Mouse (Mus musculus): Measurements from ENCODE around the gene Mrpl23. TPM values are rescaled to one million over a fixed set of nuclear protein-coding genes. Genes with fewer than 3 reads are reported as not detected.

Mrpl23 gene
- polyA plus RNA-seq, 1 experiment from 2014 or later = 23.5 TPM

DNA sequence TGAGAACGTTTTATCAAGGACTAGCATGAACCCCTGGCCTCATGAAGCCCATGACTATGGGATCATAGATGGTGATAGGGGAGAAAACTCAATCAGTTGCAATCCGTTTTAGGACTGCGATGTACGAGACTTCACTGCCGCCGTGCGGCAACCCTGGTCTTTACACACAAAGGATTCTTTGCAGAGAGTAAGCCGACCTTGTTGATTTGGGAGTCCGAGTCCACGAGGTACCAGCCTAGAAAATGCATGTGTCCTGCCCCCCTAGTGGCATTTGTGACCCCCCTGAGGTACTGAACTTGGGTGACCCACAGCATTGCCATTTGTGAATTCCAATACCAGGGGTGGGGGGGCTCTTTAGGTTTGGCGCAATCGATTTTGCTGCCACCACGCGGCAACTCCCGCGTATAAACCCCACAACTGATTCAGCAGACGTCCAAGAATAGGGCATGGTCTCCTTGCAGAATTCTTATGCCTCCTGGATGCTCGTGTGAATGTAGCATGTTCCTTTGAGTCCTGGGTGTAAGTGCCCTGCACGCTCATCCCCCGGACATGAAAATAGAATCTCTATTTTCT lies 49.3 kb downstream of the Mrpl23 start:
- Histone ChIP-seq H3K27ac (replicated peaks in 1 of 2; ENCODE audit: control insufficient read depth in 1 of 2, insufficient read depth in 1 of 2, low read depth in 2 of 2, low read length in 2 of 2) (no peak overlapping the region), H3K4me1 (ENCODE audit: control insufficient read depth in 2 of 2, insufficient read depth in 2 of 2, low read length in 2 of 2) (peaks cover 10 to 15% of the 10 kb centered on the region in 2 experiments), H3K36me3 (ENCODE audit: control insufficient read depth, insufficient read depth, low read length) (0 out of 2 replicates have a peak, but pooled peaks cover under 1% of the 10 kb centered on the region), H3K9me3 (ENCODE audit: control insufficient read depth, low read length) (peaks cover 16% of the 10 kb centered on the region; the same call in 1 of the 2 replicates), H3K4me2 (ENCODE audit: low read length) (peak overlapping the region; percentile 56), H3K9ac (ENCODE audit: low read length) (no peak overlapping the region), H3K27me3 (ENCODE audit: control insufficient read depth, insufficient read depth, low read length) (no peaks in the 10 kb centered on the region), H3K4me3 (ENCODE audit: control insufficient read depth in 1 of 2, insufficient read depth in 1 of 2, low read depth in 1 of 2, low read length in 2 of 2) (peak overlapping the region; percentile 20 to 34; a peak in 3 of 4 replicates)
- no peak for ATAC-seq (ENCODE audit: insufficient number of reproducible peaks, insufficient read depth, low FRiP score, low read depth)
- WGBS = 52% methylated on average over 20 of the region's 20 CpGs

DNA sequence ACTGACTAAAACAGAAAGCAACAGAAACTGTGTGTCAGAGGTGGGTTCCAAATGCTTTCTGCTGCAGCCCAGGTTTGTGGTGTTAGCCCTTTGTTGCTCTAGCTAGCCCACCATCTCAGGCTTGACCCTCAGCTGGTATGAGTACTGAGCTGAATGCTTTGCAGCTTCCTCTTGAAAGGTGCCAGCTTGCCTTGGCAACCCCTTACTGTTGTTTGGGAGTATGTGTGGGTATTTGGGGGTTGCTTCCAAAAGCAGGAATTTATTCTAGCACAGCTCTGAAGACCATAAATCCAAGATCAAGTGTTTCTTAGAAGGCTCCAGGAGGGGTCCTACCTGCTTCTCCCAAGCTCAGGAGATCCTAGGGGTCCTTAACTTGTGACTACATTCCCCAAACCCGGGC lies 52.4 kb downstream of the Mrpl23 start:
- WGBS = 80% methylated on average over 1 of the region's 1 CpGs
- H3K27ac ChIP-seq (replicated peaks in 1 of 2; ENCODE audit: control insufficient read depth in 1 of 2, insufficient read depth in 1 of 2, low read depth in 2 of 2, low read length in 2 of 2) = no peak overlapping the region

DNA sequence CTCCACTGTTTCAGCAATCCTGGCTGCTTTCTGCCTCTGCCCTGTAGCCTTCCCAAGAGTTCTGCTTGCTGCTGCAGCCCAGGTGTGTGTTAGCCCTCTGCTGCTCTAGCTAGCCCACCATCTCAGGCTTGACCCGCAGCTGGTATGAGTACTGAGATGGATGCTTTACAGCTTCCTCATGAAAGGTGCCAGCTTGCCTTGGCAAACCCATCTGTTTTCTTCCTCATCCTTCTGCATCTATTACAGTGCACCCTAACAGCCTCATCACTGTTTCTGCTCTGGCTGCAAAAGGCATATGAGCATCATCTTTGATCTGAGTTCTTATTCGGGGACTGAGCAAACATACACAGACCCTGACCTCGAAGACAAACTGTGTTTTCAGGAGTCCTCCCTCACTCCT lies 53.4 kb downstream of the Mrpl23 start:
- Histone ChIP-seq H3K36me3 (ENCODE audit: control insufficient read depth, insufficient read depth, low read length) (no peaks in the 10 kb centered on the region), H3K27ac (replicated peaks in 1 of 2; ENCODE audit: control insufficient read depth in 1 of 2, insufficient read depth in 1 of 2, low read depth in 2 of 2, low read length in 2 of 2) (no peak overlapping the region), H3K9ac (ENCODE audit: low read length) (no peak overlapping the region), H3K4me1 (ENCODE audit: control insufficient read depth in 2 of 2, insufficient read depth in 2 of 2, low read length in 2 of 2) (peaks cover 19% of the 10 kb centered on the region in 2 experiments; a peak in 3 of 4 replicates), H3K9me3 (ENCODE audit: control insufficient read depth, low read length) (peaks cover 8% of the 10 kb centered on the region; the same call in 1 of the 2 replicates), H3K4me3 (ENCODE audit: control insufficient read depth in 1 of 2, insufficient read depth in 1 of 2, low read depth in 1 of 2, low read length in 2 of 2) (no peak overlapping the region), H3K4me2 (ENCODE audit: low read length) (no peak overlapping the region), H3K27me3 (ENCODE audit: control insufficient read depth, insufficient read depth, low read length) (no peaks in the 10 kb centered on the region)
- 85% methylated on average over 3 of the region's 3 CpGs for WGBS
- ATAC-seq (ENCODE audit: insufficient number of reproducible peaks, insufficient read depth, low FRiP score, low read depth) = no peak

More for the DNA sequence above, 52.4 kb downstream of the Mrpl23 start:
- H3K27me3 ChIP-seq (ENCODE audit: control insufficient read depth, insufficient read depth, low read length) = no peaks in the 10 kb centered on the region
- H3K4me2 ChIP-seq (ENCODE audit: low read length) = no peak overlapping the region
- no peak overlapping the region for H3K4me3 ChIP-seq (ENCODE audit: control insufficient read depth in 1 of 2, insufficient read depth in 1 of 2, low read depth in 1 of 2, low read length in 2 of 2)
- no peak overlapping the region for H3K9ac ChIP-seq (ENCODE audit: low read length)
- no peaks in the 10 kb centered on the region for H3K36me3 ChIP-seq (ENCODE audit: control insufficient read depth, insufficient read depth, low read length)
- no peak for ATAC-seq (ENCODE audit: insufficient number of reproducible peaks, insufficient read depth, low FRiP score, low read depth)
- H3K4me1 ChIP-seq (ENCODE audit: control insufficient read depth in 2 of 2, insufficient read depth in 2 of 2, low read length in 2 of 2) = peaks cover 14 to 16% of the 10 kb centered on the region in 2 experiments; a peak in 3 of 4 replicates
- peaks cover 16% of the 10 kb centered on the region; the same call in 1 of the 2 replicates for H3K9me3 ChIP-seq (ENCODE audit: control insufficient read depth, low read length)

DNA sequence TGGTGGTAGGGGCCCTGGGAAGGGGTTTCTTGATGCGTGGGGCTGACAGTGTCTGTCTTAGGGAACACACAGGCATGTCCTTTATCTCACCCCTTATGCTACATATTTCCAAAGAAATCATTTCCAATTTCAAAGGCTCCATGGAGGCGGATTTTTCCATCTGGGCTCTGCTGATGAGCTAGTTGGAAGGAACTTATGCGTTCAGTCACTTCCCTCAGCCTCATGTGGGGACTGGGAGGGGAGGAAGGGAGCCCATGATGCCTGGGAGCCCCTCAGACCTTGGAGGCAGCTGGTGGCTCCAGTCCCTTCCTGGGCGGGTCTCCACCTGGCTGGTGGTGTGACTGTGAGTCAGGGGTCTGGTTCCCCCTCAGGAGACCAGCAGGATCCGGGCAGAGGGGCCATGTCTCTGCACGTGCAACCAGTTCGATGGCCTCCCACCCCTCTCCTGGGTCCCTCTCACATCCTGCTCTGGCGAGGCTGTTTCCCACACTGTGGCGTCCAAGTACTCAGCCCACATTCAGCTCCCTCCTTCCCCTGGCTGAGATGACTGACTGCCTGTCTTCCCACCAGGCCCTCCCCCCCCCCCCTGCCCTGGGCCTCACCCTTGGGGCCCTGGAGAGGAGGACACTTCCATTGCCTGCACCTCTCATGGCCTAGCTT lies 55.9 kb downstream of the Mrpl23 start:
- Histone ChIP-seq H3K27ac (replicated peaks in 1 of 2; ENCODE audit: control insufficient read depth in 1 of 2, insufficient read depth in 1 of 2, low read depth in 2 of 2, low read length in 2 of 2) (0 out of 4 replicates have a peak overlapping the region, but pooled peaks of 1 of the 2 experiments have one; percentile 28), H3K4me3 (ENCODE audit: control insufficient read depth in 1 of 2, insufficient read depth in 1 of 2, low read depth in 1 of 2, low read length in 2 of 2) (no peak overlapping the region), H3K9me3 (ENCODE audit: control insufficient read depth, low read length) (no peaks in the 10 kb centered on the region), H3K4me2 (ENCODE audit: low read length) (no peak overlapping the region), H3K36me3 (ENCODE audit: control insufficient read depth, insufficient read depth, low read length) (no peaks in the 10 kb centered on the region), H3K27me3 (ENCODE audit: control insufficient read depth, insufficient read depth, low read length) (no peaks in the 10 kb centered on the region), H3K4me1 (ENCODE audit: control insufficient read depth in 2 of 2, insufficient read depth in 2 of 2, low read length in 2 of 2) (peaks cover 20 to 28% of the 10 kb centered on the region in 2 experiments; a peak in 3 of 4 replicates), H3K9ac (ENCODE audit: low read length) (no peak overlapping the region)
- WGBS = 55% methylated on average over 9 of the region's 9 CpGs
- peak; percentile 15; the same call in 1 of the 2 replicates for ATAC-seq (ENCODE audit: insufficient number of reproducible peaks, insufficient read depth, low FRiP score, low read depth)

MicroRNA genes within 50 kb of the gene (microRNA counts, 519-probe panel; counts per million panel counts)
- microRNA mmu-miR-675-3p = 2,138 counts per million, percentile 71 among the panel's probes with 10 or more counts
- microRNA mmu-miR-675-5p = 322 counts per million, percentile 70 among the panel's probes with 10 or more counts

Small RNA genes lying within 50 kb of the gene (microRNA-seq; reads per million reads assigned to microRNA genes)
- gene Mir675 = 141 reads per million, percentile 56 among the genes with 10 or more reads in this experiment

Other genes with a start within 250 kb of the Mrpl23 start
- gene Krtap5-1, start 235.6 kb upstream of the Mrpl23 start, polyA plus RNA-seq (2014; fragmentation: Nextera tagmentation; extraction: Ambion mirVana) = not detected in 2 replicates
- gene Krtap5-4, start 229.1 kb upstream of the Mrpl23 start, polyA plus RNA-seq (2014; fragmentation: Nextera tagmentation; extraction: Ambion mirVana) = 0.19 TPM in 1 of 2 replicates, not detected in the other
- gene Ifitm10, start 158.9 kb upstream of the Mrpl23 start, polyA plus RNA-seq (2014; fragmentation: Nextera tagmentation; extraction: Ambion mirVana) = 4.2 and 7.5 TPM in 2 replicates
- gene Gm49369, start 150.0 kb upstream of the Mrpl23 start, polyA plus RNA-seq (2014; fragmentation: Nextera tagmentation; extraction: Ambion mirVana) = not detected in 2 replicates
- 516 and 537 TPM in 2 replicates for gene Ctsd, start 144.6 kb upstream of the Mrpl23 start, polyA plus RNA-seq (2014; fragmentation: Nextera tagmentation; extraction: Ambion mirVana)
- not detected in 2 replicates for gene Syt8, start 97.8 kb upstream of the Mrpl23 start, polyA plus RNA-seq (2014; fragmentation: Nextera tagmentation; extraction: Ambion mirVana)
- 24.1 and 31.7 TPM in 2 replicates for gene Tnni2, start 90.9 kb upstream of the Mrpl23 start, polyA plus RNA-seq (2014; fragmentation: Nextera tagmentation; extraction: Ambion mirVana)
- gene Lsp1, start 71.9 kb upstream of the Mrpl23 start, polyA plus RNA-seq (2014; fragmentation: Nextera tagmentation; extraction: Ambion mirVana) = 48.6 and 49.3 TPM in 2 replicates
- 3.9 and 5.8 TPM in 2 replicates for gene Tnnt3, start 33.9 kb upstream of the Mrpl23 start, polyA plus RNA-seq (2014; fragmentation: Nextera tagmentation; extraction: Ambion mirVana)
- gene Igf2, start 134.1 kb downstream of the Mrpl23 start, polyA plus RNA-seq (2014; fragmentation: Nextera tagmentation; extraction: Ambion mirVana) = 1,590 and 1,642 TPM in 2 replicates
- 0.04 TPM in 1 of 2 replicates, not detected in the other for gene Gm49394, start 137.3 kb downstream of the Mrpl23 start, polyA plus RNA-seq (2014; fragmentation: Nextera tagmentation; extraction: Ambion mirVana)
- 0.63 and 0.96 TPM in 2 replicates for gene Ins2, start 210.7 kb downstream of the Mrpl23 start, polyA plus RNA-seq (2014; fragmentation: Nextera tagmentation; extraction: Ambion mirVana)

Measured in heart, embryonic 14.5 days (tissue).